Mouse (Mus musculus) gastrocnemius, adult 2 months (tissue): ENCODE results near the gene Prr3. TPM values are rescaled to one million over a fixed set of nuclear protein-coding genes. Genes with fewer than 3 reads are reported as not detected.

Source experiments
- DNase-seq: peaks from one replicate; pipeline ENCODE4 v3.0.0; 2022
- H3K27ac ChIP-seq: fragments of 200-600 bp; 2 replicates; pipeline ENCODE4 v1.8.1; 2022; ENCODE audit warnings: mild to moderate bottlenecking
- H3K4me3 ChIP-seq: fragments of 200-600 bp; 2 replicates; pipeline ENCODE4 v1.8.1; 2022; ENCODE audit warnings: mild to moderate bottlenecking, moderate library complexity
- CTCF ChIP-seq: fragments of 200-600 bp; IDR thresholded peaks from 2 replicates; pipeline ENCODE4 v1.8.1; 2022; ENCODE audit warnings: antibody characterized with exemption, mild to moderate bottlenecking, moderate library complexity
- intact Hi-C: fragments of 180-260 bp; cut with DNase I; formaldehyde crosslinking; loops from one replicate; pipeline ENCODE4 v1.15.1; 2025
- total RNA-seq, 2 experiments: library from RNA; stranded (reverse); gene quantifications; 2 replicates each; pipeline ENCODE4 v1.2.3; 2021

Gene Prr3
- total RNA-seq, 2 experiments from 2014 or later: 2.6 to 2.8 TPM

DNA sequence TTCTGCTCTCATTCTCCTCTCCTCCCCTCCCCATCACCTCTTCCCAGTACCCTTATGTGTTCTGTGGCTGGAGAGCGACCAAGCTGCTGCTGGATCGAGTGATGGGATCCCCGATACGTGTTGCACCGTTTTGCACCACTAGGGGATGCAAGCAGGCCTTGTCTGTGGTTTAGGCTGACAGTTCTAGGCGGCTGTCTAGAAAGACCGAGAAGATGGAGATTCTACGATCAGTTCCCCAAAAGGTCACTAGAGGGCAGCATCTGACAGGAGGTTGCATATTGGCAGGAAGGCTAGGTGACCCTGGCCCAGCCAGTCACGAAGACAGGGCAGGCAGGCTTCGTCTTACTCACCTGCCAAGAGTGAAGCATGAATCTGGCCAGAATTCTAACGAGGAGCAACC is 16.9 kb upstream of the Prr3 start:
- Histone ChIP-seq H3K4me3 (peak overlapping the region; percentile 24), H3K27ac (peak overlapping the region; percentile 35; the same call in 1 of the 2 replicates)
- no peak; the same call in none of the 2 replicates for TF ChIP-seq CTCF
- intact Hi-C loops: loop anchor here (1.0 to 5.0 kb wide), 2 partner anchors 38 to 115 kb away; no protein-coding TSS in a partner anchor
- DNase-seq: peak; percentile 92

DNA sequence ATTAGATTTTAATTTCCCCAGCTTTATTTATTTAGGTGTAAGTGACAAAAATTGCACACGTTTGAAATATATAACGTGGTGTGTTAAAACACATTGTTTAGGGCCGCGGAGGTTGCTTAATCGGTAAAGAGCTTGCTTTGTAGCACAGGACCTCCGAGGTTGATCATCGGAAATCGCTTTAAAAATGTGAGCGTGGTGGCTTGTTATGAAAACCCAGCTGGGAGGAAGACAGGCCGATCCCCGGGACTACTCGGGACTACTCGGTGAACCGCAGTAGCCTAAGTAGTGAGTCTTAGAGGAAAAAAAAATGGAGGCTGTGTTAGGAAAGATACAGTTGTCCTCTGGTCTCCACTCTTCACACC is 14.8 kb upstream of the Prr3 start:
- peak overlapping the region; percentile 87 for H3K4me3 ChIP-seq
- no peak for TF ChIP-seq CTCF
- no peak for DNase-seq
- H3K27ac ChIP-seq: peak overlapping the region; percentile 89
- intact Hi-C loops: loop anchor here (5.0 kb wide), 1 partner anchor 117 kb away; no protein-coding TSS in a partner anchor

DNA sequence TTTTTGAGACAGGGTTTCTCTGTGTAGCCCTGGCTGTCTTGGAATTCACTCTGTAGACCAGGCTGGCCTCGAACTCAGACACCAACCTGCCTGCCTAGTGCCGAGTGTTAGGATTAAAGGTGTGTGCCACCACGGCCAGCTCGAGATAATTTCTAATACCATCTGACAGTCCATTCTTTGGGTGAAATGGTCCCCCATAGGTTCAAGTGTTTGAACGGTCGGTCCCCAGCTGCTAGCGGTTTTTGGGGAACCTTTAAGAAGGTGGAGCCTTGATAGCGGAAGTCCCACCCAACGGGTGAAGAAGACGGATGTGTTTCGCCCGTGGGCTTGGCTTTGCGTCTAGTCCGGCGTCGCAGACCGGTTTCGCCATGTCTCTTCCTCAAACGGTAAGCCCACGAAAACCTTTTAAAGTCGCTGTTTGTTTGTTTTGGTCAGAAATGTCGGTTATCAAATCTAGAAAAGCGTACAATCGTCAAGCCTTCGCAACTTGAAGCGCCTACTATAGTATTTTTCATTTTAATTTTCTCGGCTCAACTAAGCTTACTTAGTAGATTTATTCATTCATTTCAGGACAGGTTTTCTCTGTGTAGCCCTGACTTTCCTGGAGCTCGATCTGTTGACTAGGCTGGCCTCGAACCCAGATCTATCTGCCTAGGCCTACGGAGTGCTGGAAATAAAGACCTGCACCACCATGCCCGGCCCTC is 14.3 kb upstream of the Prr3 start:
- peak overlapping the region; percentile 89 for H3K27ac ChIP-seq
- intact Hi-C loops: no loop called here
- no peak for TF ChIP-seq CTCF
- peak overlapping the region; percentile 87 for H3K4me3 ChIP-seq
- DNase-seq: peak; percentile 87

DNA sequence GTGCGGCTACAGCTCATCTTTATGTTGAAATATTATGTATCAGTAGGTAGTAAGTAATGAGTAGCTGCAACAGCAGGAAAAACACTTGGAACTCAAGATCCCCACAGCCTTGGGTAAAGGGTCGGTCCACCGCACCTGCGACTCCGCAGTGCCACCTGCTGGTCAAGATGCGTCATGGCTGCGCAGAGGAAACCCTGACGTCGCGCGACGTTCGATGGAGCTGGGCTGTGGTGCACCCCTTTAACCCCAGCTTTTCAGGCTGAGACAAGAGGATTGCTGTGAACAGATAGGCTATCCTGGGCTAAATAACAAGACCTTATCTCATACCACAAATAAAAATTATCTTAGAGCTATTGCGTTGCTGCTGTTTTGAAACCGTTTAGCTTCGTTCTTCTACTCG is 13.6 kb upstream of the Prr3 start:
- intact Hi-C loops: loop anchor here (2.0 kb wide), 1 partner anchor 55 kb away; no protein-coding TSS in a partner anchor
- DNase-seq: peak; percentile 84
- peak overlapping the region; percentile 87 for H3K4me3 ChIP-seq
- H3K27ac ChIP-seq: peak overlapping the region; percentile 89
- TF ChIP-seq CTCF: no peak; the same call in 1 of the 2 replicates

DNA sequence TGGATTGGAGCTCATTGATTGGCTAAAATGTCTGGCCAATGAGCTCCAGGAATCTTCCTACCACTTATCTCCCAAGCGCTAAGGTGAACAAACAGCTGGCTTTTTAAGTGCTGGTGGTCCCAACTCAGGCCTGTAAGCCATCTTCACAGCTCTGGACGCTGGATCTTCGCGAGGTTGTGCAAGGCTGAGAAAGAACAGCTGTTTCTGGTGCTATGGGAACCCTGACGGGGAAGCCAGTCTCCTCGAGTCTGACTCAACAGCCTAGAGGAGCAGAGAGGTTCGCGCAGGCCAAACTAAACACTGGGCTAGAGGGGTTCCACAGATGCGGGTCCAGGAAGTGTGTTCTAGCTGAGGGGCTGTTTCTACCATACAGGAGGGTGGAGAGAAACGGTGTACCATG is 11.7 kb upstream of the Prr3 start:
- TF ChIP-seq CTCF: no peak
- Histone ChIP-seq H3K27ac (no peak overlapping the region), H3K4me3 (no peak overlapping the region)
- intact Hi-C loops: loop anchor here (2.0 kb wide), 1 partner anchor 53 kb away; no protein-coding TSS in a partner anchor
- DNase-seq: no peak

DNA sequence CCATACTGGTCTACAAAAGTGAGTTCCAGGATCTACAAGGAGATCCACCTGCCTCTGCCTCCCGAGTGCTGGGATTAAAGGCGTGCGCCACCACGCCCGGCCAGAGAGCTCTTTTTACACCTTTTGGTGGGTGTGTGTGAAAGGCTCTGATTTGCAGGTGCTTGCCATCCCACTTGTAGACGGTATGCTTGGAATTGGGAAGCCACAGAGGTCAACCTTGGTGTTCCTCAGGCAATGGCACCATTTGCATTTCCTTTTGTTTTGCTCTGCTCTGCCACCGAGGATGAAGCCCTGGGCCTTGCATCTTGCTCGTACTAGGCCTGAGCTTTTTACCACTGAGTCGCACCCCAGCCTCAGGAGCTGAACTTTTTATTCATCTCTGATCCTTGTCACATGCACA is 1.7 kb upstream of the Prr3 start:
- DNase-seq: no peak
- Histone ChIP-seq H3K27ac (no peak overlapping the region), H3K4me3 (no peak overlapping the region)
- intact Hi-C loops: loop anchor here (10.0 kb wide), 1 partner anchor 157 kb away; the partner anchor contains the start of genes Flot1 and Ier3
- no peak for TF ChIP-seq CTCF

DNA sequence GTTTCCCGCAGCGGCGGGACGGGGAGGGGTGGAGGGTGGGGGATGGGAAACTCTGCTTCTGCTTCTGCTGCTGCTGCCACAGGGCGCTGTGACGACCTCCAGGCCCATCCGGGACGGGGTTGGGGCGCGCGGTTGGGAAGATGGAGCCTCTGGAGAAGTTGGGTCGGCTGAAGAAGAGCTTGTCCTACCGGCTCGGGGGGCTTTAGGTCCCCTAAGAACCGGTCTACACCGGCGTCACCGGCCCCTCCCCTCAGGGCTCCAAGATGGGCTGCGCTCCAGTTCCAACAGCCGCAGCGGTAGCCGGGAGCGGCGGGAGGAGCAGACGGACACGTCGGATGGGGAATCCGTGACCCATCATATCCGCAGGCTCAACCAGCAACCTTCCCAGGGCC is 323 bp upstream of the Prr3 start:
- intact Hi-C loops: loop anchor here (10.0 kb wide), 1 partner anchor 156 kb away; the partner anchor contains the start of genes Flot1 and Ier3
- peak; percentile 79 for DNase-seq
- no peak for TF ChIP-seq CTCF
- Histone ChIP-seq H3K4me3 (peak overlapping the region; percentile 96), H3K27ac (peak overlapping the region; percentile 94)

DNA sequence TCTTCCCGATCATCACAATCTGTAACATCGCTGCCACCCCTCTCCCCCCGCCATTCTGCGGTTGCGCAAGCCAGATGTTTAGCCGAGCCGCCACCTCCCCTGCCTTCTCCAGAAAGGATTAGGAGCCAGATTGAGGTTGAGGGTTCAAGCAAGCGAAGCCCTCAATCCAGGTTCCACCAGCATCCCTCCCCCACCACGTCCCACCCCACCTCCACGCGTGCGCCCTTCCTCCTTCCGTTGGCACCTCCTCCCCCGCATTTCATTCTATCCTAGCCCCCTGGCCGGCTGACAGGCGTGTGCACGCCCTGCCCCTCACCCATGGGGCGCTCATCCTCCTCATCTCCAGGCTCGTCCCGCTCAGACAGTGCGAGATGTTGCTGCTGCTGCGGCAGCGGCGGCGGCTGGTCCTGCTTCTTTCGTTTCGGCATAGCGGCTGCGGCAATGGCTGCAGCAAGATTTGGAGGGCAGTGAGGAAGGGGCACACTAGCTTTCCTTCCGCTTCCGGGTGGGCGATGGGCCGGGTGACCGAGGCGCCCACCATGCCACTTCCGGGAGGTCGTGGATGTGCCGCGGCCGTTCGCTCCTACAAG is 1.1 kb downstream of the Prr3 start:
- Histone ChIP-seq H3K4me3 (peak overlapping the region; percentile 96), H3K27ac (peak overlapping the region; percentile 94)
- TF ChIP-seq CTCF: no peak
- intact Hi-C loops: no loop called here
- peak; percentile 87 for DNase-seq

DNA sequence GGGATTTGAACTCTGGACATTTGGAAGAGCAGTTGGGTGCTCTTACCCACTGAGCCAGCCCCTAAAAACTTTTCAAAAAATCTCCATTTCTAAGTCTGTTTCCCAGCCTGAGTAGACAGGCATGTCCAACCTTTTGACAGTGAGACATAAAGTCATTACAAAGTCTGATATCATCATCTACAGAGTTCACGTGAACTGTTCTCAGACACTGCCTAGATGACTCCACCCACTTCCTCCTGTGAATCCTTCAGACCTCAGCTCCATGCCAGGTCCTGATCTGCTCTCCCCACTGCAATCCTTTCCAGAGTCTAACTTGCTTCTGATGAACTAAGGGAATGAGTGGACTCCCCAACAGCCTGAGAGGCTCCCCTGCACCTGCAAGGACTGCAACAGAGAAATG is 7.9 kb downstream of the Prr3 start:
- TF ChIP-seq CTCF: no peak
- Histone ChIP-seq H3K27ac (no peak overlapping the region), H3K4me3 (no peak overlapping the region)
- DNase-seq: no peak
- intact Hi-C loops: no loop called here

DNA sequence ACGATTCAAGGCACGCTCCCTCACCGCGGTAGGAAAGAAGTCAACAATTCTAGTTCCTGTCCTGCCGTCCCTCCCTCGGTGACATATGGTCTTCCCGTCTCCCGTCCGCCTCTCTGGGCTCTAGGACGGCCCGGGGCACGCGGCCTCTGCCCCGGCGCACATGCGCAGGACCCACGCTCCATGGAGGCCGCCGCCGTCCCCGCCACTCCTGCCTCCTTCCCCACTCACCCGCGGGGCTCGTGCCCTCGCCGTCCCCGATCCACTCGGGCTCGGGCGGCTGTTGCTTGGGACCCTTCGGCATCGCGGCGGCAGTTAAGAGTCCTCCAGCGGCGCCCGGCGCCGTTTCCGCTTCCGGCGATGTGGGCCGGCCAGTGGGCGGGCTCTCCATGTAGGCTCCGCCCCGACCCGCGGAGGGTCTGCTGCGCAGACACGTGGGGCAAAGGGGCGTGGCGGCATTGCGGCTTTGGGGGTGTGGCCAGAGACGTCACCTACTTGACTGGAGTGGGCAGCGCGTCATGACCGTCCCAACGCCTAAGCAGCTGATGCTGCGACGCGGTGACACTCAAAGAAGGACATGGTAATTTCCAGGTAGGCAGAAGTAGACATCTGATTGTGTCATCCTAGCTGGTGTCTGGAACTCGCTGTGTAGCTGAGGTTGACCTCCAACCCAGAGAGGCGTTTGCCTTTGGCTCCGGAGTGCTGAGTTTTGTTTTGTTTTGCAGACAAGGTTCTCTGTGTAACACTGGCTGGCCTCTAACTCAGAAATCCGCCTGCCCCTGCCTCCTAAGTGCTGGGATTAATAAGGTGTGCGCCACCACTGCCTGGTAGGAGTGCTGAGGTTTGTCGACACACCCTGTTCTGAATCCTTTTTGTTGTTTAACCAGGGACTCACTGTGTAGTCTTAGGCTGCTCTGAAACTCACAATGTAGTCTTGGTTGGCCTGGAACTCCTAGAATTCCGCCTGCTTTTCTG is 10.3 kb downstream of the Prr3 start, which contains the start of gene Abcf1:
Gene Abcf1, minus strand, starts transcription at position 344 of the 972 bp plus-strand sequence.
- peak; percentile 100 for DNase-seq
- H3K4me3 ChIP-seq: peak within 1 kb of the TSS; percentile 92
- peak within 1 kb of the TSS; percentile 96 for H3K27ac ChIP-seq
- TF ChIP-seq CTCF: no peak
- intact Hi-C loops: no loop called here

DNA sequence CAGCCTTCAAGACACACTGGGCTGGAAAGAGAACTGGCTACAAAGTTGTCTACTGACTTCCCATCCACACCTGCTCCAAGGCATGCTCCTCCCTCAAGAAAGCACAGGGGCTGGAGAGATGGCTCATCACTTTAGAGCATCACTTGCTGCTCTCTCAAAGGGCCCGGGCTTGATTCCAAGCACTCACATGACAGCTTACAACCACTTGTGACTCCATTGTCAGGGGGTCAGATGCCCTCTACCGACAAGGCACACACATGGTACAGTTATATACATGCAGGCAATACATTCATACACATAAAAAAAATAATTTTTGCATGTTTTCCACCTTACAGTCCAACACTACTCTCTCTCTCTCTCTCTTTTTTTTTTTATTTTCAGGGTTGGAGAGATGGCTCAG is 12.4 kb downstream of the Prr3 start:
- no peak for TF ChIP-seq CTCF
- intact Hi-C loops: no loop called here
- Histone ChIP-seq H3K4me3 (no peak overlapping the region), H3K27ac (no peak overlapping the region)
- no peak for DNase-seq

DNA sequence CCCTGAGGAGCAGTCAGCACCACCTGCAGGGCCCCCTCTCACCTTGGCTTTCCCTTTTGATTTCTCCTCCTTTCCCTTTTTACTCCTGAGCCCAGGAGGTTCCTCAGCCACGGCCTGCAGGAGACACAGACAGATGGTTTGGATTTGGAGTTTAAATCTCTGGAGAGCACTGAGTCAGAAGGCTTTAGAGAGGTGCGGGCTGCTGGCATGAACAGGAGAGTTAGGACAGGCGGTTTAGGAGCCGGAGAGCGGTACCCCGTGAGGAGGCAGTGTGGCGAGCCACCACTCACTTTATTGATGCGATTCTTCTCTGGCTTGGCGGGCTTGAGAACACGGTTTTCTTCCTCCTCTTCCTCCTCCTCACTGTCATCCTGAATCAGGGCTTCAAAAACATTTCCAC is 16.8 kb downstream of the Prr3 start:
- Histone ChIP-seq H3K4me3 (no peak overlapping the region), H3K27ac (no peak overlapping the region)
- intact Hi-C loops: no loop called here
- no peak for TF ChIP-seq CTCF
- no peak for DNase-seq
